Mouse (Mus musculus) spleen, adult 2 months (tissue): ENCODE measurements around the gene Elmo2.

Source experiments
- CTCF ChIP-seq: fragments of 200-500 bp; IDR thresholded peaks from 2 replicates; pipeline ENCODE4 v1.5.1; 2011; ENCODE audit warnings: mild to moderate bottlenecking, inconsistent platforms; ENCODE audit not compliant: insufficient read depth, insufficient read length, insufficient replicate concordance; ENCODE audit errors: extremely low read depth
- POLR2A ChIP-seq: fragments of 200-500 bp; IDR thresholded peaks from 2 replicates; pipeline ENCODE4 v1.6.1; 2011; ENCODE audit warnings: low read depth, low read length, inconsistent platforms

- TF ChIP-seq POLR2A (no peak), CTCF (no peak)
These were observed 42.2 kb upstream of the Elmo2 start, which contains the start of gene Zfp663 for GRCm38 (mm10) chr2:165368496-165368895.
